Mouse (Mus musculus) NIH3T3 (cell line): ENCODE data around the gene Tmem243.

Experiments used
- DNase-seq: peaks from one replicate; pipeline ENCODE4 v3.0.0-alpha.2; 2012; ENCODE audit warnings: low read depth

Tmem243 gene

DNA sequence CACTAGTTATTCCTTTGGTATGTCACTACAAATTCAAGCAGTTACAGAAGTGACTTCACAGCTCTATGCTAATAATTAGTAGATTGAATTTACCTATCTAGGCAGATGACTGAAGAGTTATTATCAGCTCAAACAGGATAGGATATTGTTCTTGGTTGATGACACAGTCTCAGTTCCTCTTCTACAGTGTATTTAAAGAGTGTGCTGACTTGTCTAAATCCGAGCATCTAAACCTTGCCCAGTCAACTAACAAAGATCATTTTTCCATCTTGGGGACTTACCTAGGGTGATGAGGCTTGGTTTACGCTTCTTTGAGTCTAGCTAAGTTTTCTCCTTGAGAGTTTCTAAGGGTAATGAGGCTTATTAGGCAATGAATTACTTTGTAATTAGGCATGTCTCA lies 72.8 kb downstream of the Tmem243 start:
- DNase-seq = no peak

DNA sequence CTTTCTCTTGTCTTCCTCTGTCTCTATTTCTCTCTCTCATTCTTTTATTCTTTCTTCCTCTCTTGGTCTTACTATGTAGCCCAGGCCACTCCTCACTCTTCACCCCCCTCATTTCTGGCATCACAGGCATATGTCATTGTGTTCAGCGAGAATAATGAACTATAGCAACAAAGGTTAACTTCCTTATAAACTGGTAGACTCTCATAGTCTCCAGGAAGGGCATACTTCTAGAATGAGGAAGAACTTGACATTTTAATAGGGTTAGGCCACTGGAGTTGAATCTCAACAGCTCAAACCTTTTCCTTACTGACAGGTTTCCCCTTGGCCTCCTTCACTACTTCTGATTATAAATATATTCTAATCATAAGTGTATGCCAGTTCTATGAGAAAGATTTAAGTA lies 86.0 kb downstream of the Tmem243 start:
- DNase-seq = no peak
